Mouse (Mus musculus): ENCODE data around the gene Smarca5.

GRCm38 (mm10) chr8:80663476-80663875 lies 75.8 kb downstream of the Smarca5 start:
- TF ChIP-seq MYOG (IDR thresholded peaks at IDR 0.05; ENCODE audit: control insufficient read depth, extremely low read depth, insufficient read length) (no peak), CTCF (IDR thresholded peaks at IDR 0.05; ENCODE audit: control insufficient read depth, insufficient read depth, insufficient read length) (no peak), CEBPB (IDR thresholded peaks at IDR 0.05; ENCODE audit: low read depth) (no peak), MYOD1 (IDR thresholded peaks at IDR 0.05; ENCODE audit: control insufficient read depth, insufficient read length, low read depth) (no peak)
